ENCODE assay signal across 22 mouse cellular contexts in the genomic region with DNA sequence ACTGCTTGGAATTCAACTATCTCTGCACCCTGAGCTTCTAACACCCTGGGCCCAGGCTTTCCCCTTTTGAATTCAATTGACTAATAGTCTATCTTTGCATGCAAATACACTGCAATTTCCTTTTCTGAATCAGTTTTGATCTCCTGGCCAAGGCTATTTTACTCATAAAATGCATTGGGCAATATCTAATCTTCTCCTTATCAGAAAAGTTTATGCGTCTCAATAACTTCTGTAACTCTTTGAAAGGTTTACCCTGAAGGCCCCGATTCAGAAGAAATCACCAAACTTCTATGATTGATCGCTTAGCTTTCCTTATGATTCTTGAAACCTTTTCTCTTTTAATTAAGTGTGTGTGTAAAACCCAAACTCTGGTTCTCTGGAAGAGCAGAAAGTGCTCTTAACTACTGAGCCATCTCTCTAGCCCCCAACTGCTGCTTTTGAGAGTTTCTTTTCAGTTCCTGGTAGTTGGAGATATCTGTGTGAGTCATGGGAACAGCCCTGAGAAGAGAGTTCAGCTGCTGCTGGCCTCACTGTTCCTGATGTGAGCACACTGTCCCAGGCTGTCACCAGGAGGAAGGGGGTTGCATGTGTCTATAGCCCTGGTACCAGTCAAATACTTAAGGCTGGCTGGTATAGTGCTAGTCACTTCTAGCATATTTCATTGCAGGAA. TPM values are rescaled to one million over a fixed set of nuclear protein-coding genes. Genes with fewer than 3 reads are reported as not detected.
A peak's percentile ranks its signal among the peaks of the same experiment; 100 is the strongest.
DNase-seq lines count a peak whose midpoint lies in the region; ATAC-seq and TF ChIP-seq lines count a peak whose summit lies in the region.
"Had no signal": no experiment of that assay in that cellular context is flagged by ENCODE, and none has a peak within 500 bp of the region (broad histone marks: within the 10 kb centered on the region; RNA-seq: fewer than 3 reads in every experiment).

No protein-coding gene starts in this region.

- no peaks in the 10 kb centered on the region for H3K27me3 ChIP-seq in heart, embryonic 10.5 days (ENCODE audit: insufficient read depth, poor library complexity, severe bottlenecking)
- no peaks in the 10 kb centered on the region for H3K27me3 ChIP-seq in heart, adult 2 months (ENCODE audit: control insufficient read depth, insufficient read depth, low read length)
- H3K27me3 ChIP-seq in megakaryocyte, embryonic 14.5 days (replicated peaks): no peaks in the 10 kb centered on the region
- H3K27me3 ChIP-seq in intestine, embryonic 15.5 days (replicated peaks): no peaks in the 10 kb centered on the region
- H3K27me3 ChIP-seq: embryonic facial prominence, embryonic 12.5 days; forebrain, embryonic 15.5 days; heart, embryonic 15.5 days; hindbrain, embryonic 13.5 days; kidney, embryonic 15.5 days had no signal

- peaks cover 61% of the 10 kb centered on the region for H3K4me1 ChIP-seq in heart, embryonic 10.5 days
- peaks cover 25% of the 10 kb centered on the region for H3K4me1 ChIP-seq in heart, adult 2 months (ENCODE audit: control insufficient read depth, insufficient read depth, low read length)
- peaks cover 98% of the 10 kb centered on the region for H3K4me1 ChIP-seq in megakaryocyte, embryonic 14.5 days
- peaks cover 45% of the 10 kb centered on the region for H3K4me1 ChIP-seq in intestine, embryonic 15.5 days (replicated peaks)

- TF ChIP-seq CTCF in heart, adult 2 months (IDR thresholded peaks at IDR 0.05): no peak

- DNase-seq in heart, embryonic 10.5 days (ENCODE audit: low spot score): no peak
- no peak for DNase-seq in heart, adult 2 months
- DNase-seq in right cerebral cortex, postnatal 36 days (ENCODE audit: low spot score in 2 of 2): no peak
- DNase-seq in neural tube, embryonic 10.5 days (ENCODE audit: extremely low spot score, low spot score): no peak
- DNase-seq: cerebellum, adult 11 months; cerebellum, postnatal 10 days; gastrocnemius, postnatal 25 days; layer of hippocampus, postnatal 36 days; midbrain, embryonic 14.5 days; right cerebral cortex, postnatal 25 days; thymus, postnatal 14 days had no signal

- H3K4me2 ChIP-seq in intestine, embryonic 15.5 days (replicated peaks): no peak overlapping the region
- H3K4me2 ChIP-seq: embryonic facial prominence, embryonic 12.5 days; forebrain, embryonic 15.5 days; heart, embryonic 15.5 days; hindbrain, embryonic 13.5 days; kidney, embryonic 15.5 days had no signal

- intact Hi-C loops in heart, adult 2 months (cut with DNase I): no loop called here

- peak overlapping the region; percentile 62 for H3K27ac ChIP-seq in heart, embryonic 10.5 days
- H3K27ac ChIP-seq in heart, adult 2 months: no peak overlapping the region
- peak overlapping the region; percentile 77 for H3K27ac ChIP-seq in intestine, embryonic 15.5 days
- H3K27ac ChIP-seq: embryonic facial prominence, embryonic 12.5 days; forebrain, embryonic 15.5 days; hindbrain, embryonic 13.5 days; kidney, embryonic 15.5 days; liver, embryonic 14.5 days had no signal

- 63% methylated on average over 3 of the region's 3 CpGs for WGBS in heart, embryonic 10.5 days
- 77% methylated on average over 3 of the region's 3 CpGs for WGBS in heart, adult 2 months
- 67% methylated on average over 3 of the region's 3 CpGs for WGBS in intestine, embryonic 15.5 days

- H3K79me2 ChIP-seq in heart, adult 2 months (replicated peaks; ENCODE audit: control insufficient read depth, insufficient read depth, low read length): no peaks in the 10 kb centered on the region

- no peaks in the 10 kb centered on the region for H3K9me3 ChIP-seq in heart, embryonic 10.5 days
- no peaks in the 10 kb centered on the region for H3K9me3 ChIP-seq in megakaryocyte, embryonic 14.5 days
- H3K9me3 ChIP-seq in intestine, embryonic 15.5 days: no peaks in the 10 kb centered on the region
- H3K9me3 ChIP-seq: embryonic facial prominence, embryonic 12.5 days; forebrain, embryonic 15.5 days; heart, embryonic 15.5 days; hindbrain, embryonic 13.5 days; kidney, embryonic 15.5 days had no signal

- no peaks in the 10 kb centered on the region for H3K36me3 ChIP-seq in heart, embryonic 10.5 days
- H3K36me3 ChIP-seq in heart, adult 2 months (ENCODE audit: control insufficient read depth, insufficient read depth, low read length): peaks cover 14% of the 10 kb centered on the region
- H3K36me3 ChIP-seq in megakaryocyte, embryonic 14.5 days (replicated peaks; ENCODE audit: low read length): no peaks in the 10 kb centered on the region
- no peaks in the 10 kb centered on the region for H3K36me3 ChIP-seq in intestine, embryonic 15.5 days
- H3K36me3 ChIP-seq: embryonic facial prominence, embryonic 12.5 days; forebrain, embryonic 15.5 days; heart, embryonic 15.5 days; hindbrain, embryonic 13.5 days; kidney, embryonic 15.5 days had no signal

- no peak overlapping the region for H3K9ac ChIP-seq in heart, adult 2 months (ENCODE audit: low read depth, low read length)
- H3K9ac ChIP-seq in intestine, embryonic 15.5 days: no peak overlapping the region
- H3K9ac ChIP-seq: embryonic facial prominence, embryonic 12.5 days; forebrain, embryonic 15.5 days; heart, embryonic 15.5 days; hindbrain, embryonic 13.5 days; kidney, embryonic 15.5 days; liver, embryonic 14.5 days had no signal

- TF ChIP-seq EP300 in heart, adult 2 months (IDR thresholded peaks at IDR 0.05; ENCODE audit: insufficient read depth, low read depth, low read length): no peak

- ATAC-seq in megakaryocyte, adult 5-6 weeks (ENCODE audit: poor library complexity, severe bottlenecking): no peak
- ATAC-seq in intestine, embryonic 15.5 days: peak; percentile 70
- ATAC-seq: activated CD4-positive, CD25-positive, alpha-beta regulatory T cell, adult 4 months; forebrain, embryonic 15.5 days; inflammation-experienced regulatory T-cells, adult 6 months had no signal

- no peak overlapping the region for H3K4me3 ChIP-seq in heart, embryonic 10.5 days
- no peak overlapping the region for H3K4me3 ChIP-seq in heart, adult 2 months
- peak overlapping the region; percentile 2 for H3K4me3 ChIP-seq in megakaryocyte, embryonic 14.5 days (replicated peaks)
- no peak overlapping the region for H3K4me3 ChIP-seq in intestine, embryonic 15.5 days (replicated peaks)
- H3K4me3 ChIP-seq: embryonic facial prominence, embryonic 12.5 days; forebrain, embryonic 15.5 days; heart, embryonic 15.5 days; hindbrain, embryonic 13.5 days; kidney, embryonic 15.5 days had no signal

- no peak for TF ChIP-seq POLR2A in heart, adult 2 months (IDR thresholded peaks at IDR 0.05; ENCODE audit: insufficient read depth, low read depth, low read length)

RNA-seq across cellular contexts. Expression of gene Inpp5a, which starts 27.9 kb away (rescaled TPM):
- polyA plus RNA-seq in heart, embryonic 10.5 days (2016; fragmentation: Nextera tagmentation; extraction: Ambion mirVana): 46.9 and 60.9 TPM in 2 replicates
- 100 to 1,000 TPM; 280 to 306 TPM for total RNA-seq in heart, adult 2 months (2021)
- 134 and 195 TPM in 2 replicates for polyA plus RNA-seq in heart, adult 2 months (2012; rRNA removed)
- polyA plus RNA-seq in megakaryocyte, embryonic 14.5 days (2012; ENCODE audit: insufficient read depth, low replicate concordance): 95.0 and 304 TPM in 2 replicates
- total RNA-seq in megakaryocyte, adult 5-6 weeks (2015): 11.4 and 11.9 TPM in 2 replicates
- 7.6 and 10.5 TPM in 2 replicates for total RNA-seq in megakaryocyte, adult 5-6 weeks (2017)
- 33.1 and 35.5 TPM in 2 replicates for polyA plus RNA-seq in intestine, embryonic 15.5 days (2015; fragmentation: Nextera tagmentation; extraction: Ambion mirVana)
